8 mouse cellular contexts compared by ENCODE assay signal in the genomic region with DNA sequence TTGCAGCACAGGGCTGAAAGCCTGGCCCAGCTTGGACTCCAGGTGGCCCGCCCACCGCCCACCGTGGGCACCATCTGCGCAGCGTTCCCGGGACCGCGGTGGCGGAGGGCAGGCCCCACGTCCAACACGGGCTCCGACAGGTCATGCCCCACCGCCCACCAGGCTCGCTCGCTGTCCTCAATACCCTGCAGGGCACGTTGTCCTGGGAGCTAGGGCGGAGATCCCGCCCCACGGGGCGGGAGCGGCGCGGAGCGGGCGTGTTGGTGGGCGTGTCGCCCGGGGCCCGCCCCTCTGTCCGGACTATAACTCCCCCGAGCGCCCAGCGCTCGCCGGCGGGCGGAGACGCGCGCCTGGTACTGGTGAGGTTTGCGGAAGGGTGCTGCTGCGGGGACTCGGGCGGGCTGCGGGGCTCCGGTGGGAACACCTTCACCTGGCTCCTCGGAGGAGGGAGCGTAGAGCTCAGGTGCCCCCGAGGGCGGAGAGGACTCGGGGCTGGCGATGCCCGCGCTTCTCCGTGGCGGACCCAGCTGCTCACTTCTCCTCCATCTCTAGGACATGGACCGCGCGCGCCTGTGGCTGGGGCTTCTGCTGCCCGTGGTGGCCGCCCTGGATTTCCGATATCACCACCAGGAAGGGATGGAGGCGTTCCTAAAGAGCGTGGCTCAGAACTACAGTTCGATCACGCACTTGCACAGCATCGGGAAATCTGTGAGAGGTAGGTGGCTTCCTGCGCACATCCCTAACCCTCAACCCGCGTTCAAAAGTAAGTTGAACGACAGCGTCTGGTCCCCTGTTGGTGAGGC. TPM values are rescaled to one million over a fixed set of nuclear protein-coding genes. Genes with fewer than 3 reads are reported as not detected.
DNase-seq lines count a peak whose midpoint lies in the region; ATAC-seq lines count a peak whose summit lies in the region.

TSS of gene Cpm (plus strand) at position 332 of the 803 bp plus-strand sequence.

- peak within 1 kb of the TSS; percentile 44; the same call in 1 of the 2 replicates for H3K9ac ChIP-seq in embryonic facial prominence, embryonic 12.5 days
- H3K9ac ChIP-seq in liver, embryonic 12.5 days, result peak within 1 kb of the TSS; percentile 44
- H3K9ac ChIP-seq in stomach, embryonic 14.5 days (replicated peaks; ENCODE audit: low read depth, low read length), result peak within 1 kb of the TSS; percentile 28; the same call in 1 of the 2 replicates

- H3K36me3 ChIP-seq in embryonic facial prominence, embryonic 12.5 days, result no peaks in the 10 kb centered on the region
- no peaks in the 10 kb centered on the region for H3K36me3 ChIP-seq in heart, embryonic 10.5 days
- H3K36me3 ChIP-seq in liver, embryonic 12.5 days, result no peaks in the 10 kb centered on the region
- H3K36me3 ChIP-seq in stomach, embryonic 14.5 days (ENCODE audit: control insufficient read depth, insufficient read depth, low read length), result no peaks in the 10 kb centered on the region

- WGBS in embryonic facial prominence, embryonic 12.5 days, result under 1% methylated on average over 73 of the region's 73 CpGs
- under 1% methylated on average over 73 of the region's 73 CpGs for WGBS in heart, embryonic 10.5 days
- WGBS in liver, embryonic 12.5 days (ENCODE audit: insufficient replicate concordance), result under 1% methylated on average over 70 of the region's 73 CpGs
- under 1% methylated on average over 62 of the region's 73 CpGs for WGBS in stomach, embryonic 14.5 days

- H3K4me2 ChIP-seq in embryonic facial prominence, embryonic 12.5 days (replicated peaks), result peak within 1 kb of the TSS; percentile 92
- peak within 1 kb of the TSS; percentile 71 for H3K4me2 ChIP-seq in liver, embryonic 12.5 days
- peak within 1 kb of the TSS; percentile 91 for H3K4me2 ChIP-seq in stomach, embryonic 14.5 days (replicated peaks; ENCODE audit: low read depth, low read length)

- H3K9me3 ChIP-seq in embryonic facial prominence, embryonic 12.5 days, result no peaks in the 10 kb centered on the region
- H3K9me3 ChIP-seq in heart, embryonic 10.5 days, result no peaks in the 10 kb centered on the region
- H3K9me3 ChIP-seq in liver, embryonic 12.5 days (replicated peaks), result no peaks in the 10 kb centered on the region
- H3K9me3 ChIP-seq in stomach, embryonic 14.5 days (ENCODE audit: control insufficient read depth, low read depth, low read length), result no peaks in the 10 kb centered on the region

- H3K27ac ChIP-seq in embryonic facial prominence, embryonic 12.5 days, result no peak within 1 kb of the TSS
- peak within 1 kb of the TSS; percentile 60 for H3K27ac ChIP-seq in heart, embryonic 10.5 days
- H3K27ac ChIP-seq in liver, embryonic 12.5 days, result no peak within 1 kb of the TSS
- no peak within 1 kb of the TSS for H3K27ac ChIP-seq in stomach, embryonic 14.5 days (ENCODE audit: low read length)

- peaks cover 37% of the 10 kb centered on the region for H3K27me3 ChIP-seq in embryonic facial prominence, embryonic 12.5 days
- peaks cover 59% of the 10 kb centered on the region for H3K27me3 ChIP-seq in heart, embryonic 10.5 days (ENCODE audit: insufficient read depth, poor library complexity, severe bottlenecking)
- H3K27me3 ChIP-seq in liver, embryonic 12.5 days (replicated peaks), result peaks cover 62% of the 10 kb centered on the region
- H3K27me3 ChIP-seq in stomach, embryonic 14.5 days (ENCODE audit: control insufficient read depth, insufficient read depth, low read length), result peaks cover 3% of the 10 kb centered on the region; the same call in 1 of the 2 replicates

- H3K4me1 ChIP-seq in embryonic facial prominence, embryonic 12.5 days, result peaks cover 5% of the 10 kb centered on the region; the same call in 1 of the 2 replicates
- H3K4me1 ChIP-seq in heart, embryonic 10.5 days, result peaks cover 14% of the 10 kb centered on the region; the same call in 1 of the 2 replicates
- peaks cover 13% of the 10 kb centered on the region for H3K4me1 ChIP-seq in liver, embryonic 12.5 days
- H3K4me1 ChIP-seq in stomach, embryonic 14.5 days (ENCODE audit: control insufficient read depth, insufficient read depth, low read length), result peaks cover 3% of the 10 kb centered on the region; the same call in 1 of the 2 replicates

- H3K4me3 ChIP-seq in embryonic facial prominence, embryonic 12.5 days, result peak within 1 kb of the TSS; percentile 60
- peak within 1 kb of the TSS; percentile 74 for H3K4me3 ChIP-seq in heart, embryonic 10.5 days
- peak within 1 kb of the TSS; percentile 56 for H3K4me3 ChIP-seq in liver, embryonic 12.5 days
- peak within 1 kb of the TSS; percentile 58 for H3K4me3 ChIP-seq in stomach, embryonic 14.5 days (ENCODE audit: low read depth, low read length)

- peak; percentile 51 for DNase-seq in layer of hippocampus, adult 11-12 months (ENCODE audit: low spot score)
- no peak for DNase-seq in layer of hippocampus, adult 9-10 months (ENCODE audit: low spot score)
- DNase-seq in heart, embryonic 10.5 days (ENCODE audit: low spot score), result peak; percentile 84
- DNase-seq in kidney, adult 9 months, result peak; percentile 84
- DNase-seq in naive thymus-derived CD4-positive, alpha-beta T cell, adult 2 months (ENCODE audit: low read depth), result peak; percentile 80

- ATAC-seq in embryonic facial prominence, embryonic 12.5 days (ENCODE audit: insufficient number of reproducible peaks, insufficient read depth, low FRiP score, low TSS enrichment), result peak; percentile 88
- ATAC-seq in liver, embryonic 12.5 days, result peak; percentile 88
- ATAC-seq in stomach, embryonic 14.5 days (ENCODE audit: insufficient number of reproducible peaks, insufficient read depth, low FRiP score, low read depth), result peak; percentile 92

RNA-seq across cellular contexts. Expression of gene Cpm, which starts in this region (rescaled TPM):
- polyA plus RNA-seq in embryonic facial prominence, embryonic 12.5 days (2016; fragmentation: Nextera tagmentation; extraction: Ambion mirVana), result 19.3 and 20.4 TPM in 2 replicates
- polyA plus RNA-seq in heart, embryonic 10.5 days (2016; fragmentation: Nextera tagmentation; extraction: Ambion mirVana), result 5.1 and 28.3 TPM in 2 replicates
- polyA plus RNA-seq in liver, embryonic 12.5 days (2016; fragmentation: Nextera tagmentation; extraction: Ambion mirVana), result 29.8 and 30.7 TPM in 2 replicates
- 89.1 and 95.8 TPM in 2 replicates for polyA plus RNA-seq in stomach, embryonic 14.5 days (2014; fragmentation: Nextera tagmentation; extraction: Ambion mirVana)
